Mouse (Mus musculus) intestine, embryonic 16.5 days (tissue): Measurements from ENCODE around the gene Pmepa1. TPM values are rescaled to one million over a fixed set of nuclear protein-coding genes. Genes with fewer than 3 reads are reported as not detected.

Experiments
- ATAC-seq: fragments of 200-750 bp; cut with Nextera tagmentation; 2 replicates; pipeline ENCODE4 v1.8.0; 2017; ENCODE audit warnings: moderate TSS enrichment, moderate library complexity
- H3K27ac ChIP-seq: fragments of 300-500 bp; sonication (generic); 2 replicates; pipeline ENCODE4 v1.5.1; 2014; ENCODE audit warnings: mild to moderate bottlenecking, low read length
- H3K27me3 ChIP-seq: fragments of 300-500 bp; sonication (generic); replicated peaks from 2 replicates; pipeline ENCODE4 v1.6.1; 2014; ENCODE audit warnings: low read length, control low read depth, mixed read lengths; ENCODE audit not compliant: control insufficient read depth, insufficient read depth
- H3K36me3 ChIP-seq: fragments of 300-500 bp; sonication (generic); 2 replicates; pipeline ENCODE4 v1.6.1; 2014; ENCODE audit warnings: low read length, control low read depth; ENCODE audit not compliant: control insufficient read depth, insufficient read depth
- H3K4me1 ChIP-seq: fragments of 300-500 bp; sonication (generic); 2 replicates; pipeline ENCODE4 v1.6.1; 2014; ENCODE audit warnings: low read length, control low read depth, mixed read lengths; ENCODE audit not compliant: control insufficient read depth, insufficient read depth
- H3K4me2 ChIP-seq: fragments of 300-500 bp; sonication (generic); 2 replicates; pipeline ENCODE4 v1.6.1; 2014; ENCODE audit warnings: low read depth, low read length, control low read depth
- H3K4me3 ChIP-seq: fragments of 300-500 bp; sonication (generic); 2 replicates; pipeline ENCODE4 v1.5.1; 2014; ENCODE audit warnings: mild to moderate bottlenecking, low read length
- H3K9ac ChIP-seq: fragments of 300-500 bp; sonication (generic); 2 replicates; pipeline ENCODE4 v1.6.1; 2014; ENCODE audit warnings: low read depth, low read length
- H3K9me3 ChIP-seq: fragments of 300-500 bp; sonication (generic); 2 replicates; pipeline ENCODE4 v1.6.1; 2016; ENCODE audit warnings: low read length, control low read depth; ENCODE audit not compliant: control insufficient read depth
- WGBS: fragments of 180-500 bp; shearing (Covaris S2); extraction: QIAGEN DNeasy Blood & Tissue Kit; methylation state at CpG from one replicate; pipeline ENCODE4 v1.1.7; 2014; 5-methylcytosine and 5-hydroxymethylcytosine counted together
- polyA plus RNA-seq: library from polyadenylated mRNA; unstranded; fragments of >200 nt; fragmentation: Nextera tagmentation; extraction: Ambion mirVana; gene quantifications from 2 replicates; pipeline ENCODE4 v1.2.1, GENCODE M21; 2015

Gene Pmepa1
- 4.4 and 4.6 TPM in 2 replicates for polyA plus RNA-seq

GRCm38 (mm10) chr2:173276409-173276808, at the start of gene Pmepa1:
TSS of gene Pmepa1 (minus strand) at chr2:173276533.
- Histone ChIP-seq H3K4me1 (peaks cover 30% of the 10 kb centered on the region), H3K36me3 (no peaks in the 10 kb centered on the region), H3K9ac (peak within 1 kb of the TSS; percentile 91), H3K9me3 (no peaks in the 10 kb centered on the region), H3K27me3 (no peaks in the 10 kb centered on the region), H3K27ac (peak within 1 kb of the TSS; percentile 74), H3K4me2 (peak within 1 kb of the TSS; percentile 84), H3K4me3 (peak within 1 kb of the TSS; percentile 78)
- peak; percentile 95 for ATAC-seq
- under 1% methylated on average over 41 of the region's 61 CpGs for WGBS

DNA sequence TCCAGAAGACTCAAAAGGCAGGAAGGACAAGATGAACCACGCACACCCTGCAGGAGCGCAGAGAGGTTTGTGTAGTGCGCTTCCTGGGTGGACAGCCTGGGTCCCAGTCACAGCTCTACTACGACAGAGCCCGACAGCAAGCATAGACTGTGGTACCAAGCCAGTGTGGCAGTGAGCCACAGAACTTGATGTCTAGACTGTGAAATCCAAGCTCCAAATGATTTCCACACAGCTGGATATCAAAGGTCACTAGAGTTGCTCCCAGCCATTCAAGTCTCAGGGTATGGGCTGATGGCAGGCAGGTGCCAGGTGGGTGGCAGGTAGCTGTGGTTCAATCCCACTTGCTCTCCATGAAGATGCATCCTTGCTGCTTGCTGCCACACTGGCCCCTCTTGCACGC, 45.4 kb upstream of the Pmepa1 start:
- 95% methylated on average over 6 of the region's 6 CpGs for WGBS

DNA sequence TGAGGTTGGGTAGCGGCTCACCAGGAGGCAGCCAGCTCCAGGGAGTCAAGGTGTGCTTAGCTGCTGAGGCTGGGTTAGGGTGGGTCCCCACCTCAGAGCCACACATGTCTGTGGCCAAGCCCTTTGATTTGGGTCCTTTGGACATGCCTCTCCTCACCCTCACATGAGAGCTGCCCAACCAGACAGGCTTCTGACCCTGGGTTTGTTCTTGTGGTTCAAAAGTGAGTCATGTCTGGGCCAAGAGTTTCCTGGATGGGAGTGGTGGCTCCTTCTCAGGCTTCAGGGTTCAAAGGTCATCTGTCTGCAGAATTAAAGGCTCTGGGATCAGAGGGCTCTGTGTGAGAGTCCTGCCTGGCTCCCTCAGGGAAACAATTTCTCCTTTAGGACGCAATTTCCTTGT, 44.9 kb upstream of the Pmepa1 start:
- no peaks in the 10 kb centered on the region for H3K9me3 ChIP-seq
- H3K4me3 ChIP-seq: no peak overlapping the region
- 82% methylated on average over 2 of the region's 2 CpGs for WGBS
- peak; percentile 89 for ATAC-seq
- no peaks in the 10 kb centered on the region for H3K36me3 ChIP-seq
- no peak overlapping the region for H3K27ac ChIP-seq
- no peak overlapping the region for H3K4me2 ChIP-seq
- H3K9ac ChIP-seq: no peak overlapping the region
- no peaks in the 10 kb centered on the region for H3K27me3 ChIP-seq
- 0 out of 2 replicates have a peak, but pooled peaks cover 3% of the 10 kb centered on the region for H3K4me1 ChIP-seq

More for the DNA sequence above, 45.4 kb upstream of the Pmepa1 start:
- Histone ChIP-seq H3K9ac (no peak overlapping the region), H3K9me3 (no peaks in the 10 kb centered on the region), H3K4me1 (0 out of 2 replicates have a peak, but pooled peaks cover 3% of the 10 kb centered on the region), H3K4me3 (no peak overlapping the region), H3K27ac (no peak overlapping the region), H3K4me2 (no peak overlapping the region), H3K36me3 (no peaks in the 10 kb centered on the region), H3K27me3 (no peaks in the 10 kb centered on the region)
- peak; percentile 54 for ATAC-seq

DNA sequence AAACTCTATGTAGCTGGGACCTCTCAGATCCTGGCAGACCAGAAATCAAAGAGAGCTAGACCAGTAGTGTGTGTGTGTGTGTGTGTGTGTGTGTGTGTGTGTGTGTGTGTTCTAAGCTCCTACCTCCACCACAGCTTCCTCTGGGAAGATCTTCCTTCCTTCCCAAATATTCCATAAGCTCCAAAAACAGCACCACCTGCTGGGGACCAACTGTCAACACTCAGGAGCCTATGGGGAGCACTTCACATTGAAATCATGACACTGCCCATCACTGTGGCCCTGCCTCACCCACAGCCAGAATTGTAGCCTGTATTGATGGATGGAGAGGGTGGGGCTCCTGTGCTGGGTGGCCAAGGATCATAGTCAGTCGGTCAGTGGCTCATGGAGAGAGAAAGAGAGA, 38.0 kb upstream of the Pmepa1 start:
- H3K9ac ChIP-seq: no peak overlapping the region
- H3K27ac ChIP-seq: no peak overlapping the region
- H3K4me1 ChIP-seq: no peaks in the 10 kb centered on the region
- H3K27me3 ChIP-seq: no peaks in the 10 kb centered on the region
- H3K9me3 ChIP-seq: no peaks in the 10 kb centered on the region
- no peak overlapping the region for H3K4me2 ChIP-seq
- no peaks in the 10 kb centered on the region for H3K36me3 ChIP-seq
- H3K4me3 ChIP-seq: no peak overlapping the region
- no peak for ATAC-seq
- WGBS: no CpG with 5 or more reads among the region's 1 CpGs

GRCm38 (mm10) chr2:173308486-173308885, 32.2 kb upstream of the Pmepa1 start:
- no peak for ATAC-seq
- Histone ChIP-seq H3K27ac (no peak overlapping the region), H3K4me3 (no peak overlapping the region), H3K9ac (no peak overlapping the region), H3K4me2 (no peak overlapping the region), H3K27me3 (no peaks in the 10 kb centered on the region), H3K9me3 (no peaks in the 10 kb centered on the region), H3K36me3 (no peaks in the 10 kb centered on the region), H3K4me1 (peaks cover 10% of the 10 kb centered on the region)
- WGBS: 92% methylated on average over 10 of the region's 10 CpGs

- Histone ChIP-seq H3K4me2 (peak overlapping the region; percentile 33), H3K4me3 (no peak overlapping the region), H3K4me1 (peaks cover 10% of the 10 kb centered on the region), H3K36me3 (no peaks in the 10 kb centered on the region), H3K27me3 (no peaks in the 10 kb centered on the region), H3K9ac (no peak overlapping the region), H3K9me3 (no peaks in the 10 kb centered on the region), H3K27ac (no peak overlapping the region)
- ATAC-seq: peak; percentile 10; the same call in 1 of the 2 replicates
- WGBS: 19% methylated on average over 4 of the region's 4 CpGs
These were observed 31.7 kb upstream of the Pmepa1 start for GRCm38 (mm10) chr2:173307984-173308383.

GRCm38 (mm10) chr2:173307561-173307960, 31.2 kb upstream of the Pmepa1 start:
- Histone ChIP-seq H3K36me3 (no peaks in the 10 kb centered on the region), H3K9ac (no peak overlapping the region), H3K27me3 (no peaks in the 10 kb centered on the region), H3K4me3 (no peak overlapping the region), H3K4me2 (peak overlapping the region; percentile 33), H3K27ac (no peak overlapping the region), H3K9me3 (no peaks in the 10 kb centered on the region), H3K4me1 (peaks cover 10% of the 10 kb centered on the region)
- ATAC-seq: peak; percentile 62
- 5% methylated on average over 15 of the region's 18 CpGs for WGBS

DNA sequence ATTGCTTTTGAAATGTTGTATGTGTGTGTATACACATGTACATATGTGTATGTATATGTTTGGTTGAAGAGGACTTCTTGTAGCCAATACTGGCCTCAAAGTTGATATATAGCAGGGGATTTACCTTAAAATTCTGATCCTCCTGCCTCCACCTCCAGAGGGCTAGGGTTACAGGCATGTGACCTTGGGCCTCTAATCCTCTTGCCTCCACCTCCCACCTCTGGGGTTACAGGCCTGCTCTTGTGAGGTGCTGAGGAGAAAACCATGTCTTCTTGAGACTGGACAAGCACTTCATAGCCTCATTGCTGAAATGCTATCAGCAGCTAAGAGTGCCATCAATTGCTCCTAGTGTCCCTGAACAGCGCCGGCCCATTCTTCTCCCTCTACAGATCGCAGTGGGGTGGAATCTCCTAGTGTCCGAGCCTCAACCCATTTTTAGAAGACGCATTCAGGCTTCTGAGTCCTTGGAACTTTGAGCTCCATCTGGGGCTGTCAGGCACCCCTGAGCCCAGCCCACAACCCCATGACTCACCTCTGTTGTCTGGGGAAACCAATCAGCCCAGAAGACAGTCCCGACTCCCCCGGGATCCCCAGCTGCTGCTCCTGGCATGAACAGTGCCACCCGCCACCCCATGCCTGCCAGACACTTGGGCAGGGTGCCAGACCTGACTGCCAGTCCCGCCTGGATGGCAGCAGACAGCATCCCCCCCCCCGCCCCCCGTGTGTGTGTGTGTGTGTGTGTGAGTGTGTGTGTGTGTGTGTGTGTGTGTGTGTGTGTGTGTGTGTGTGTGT, 30.6 kb upstream of the Pmepa1 start:
- H3K36me3 ChIP-seq: no peaks in the 10 kb centered on the region
- H3K9ac ChIP-seq: no peak overlapping the region
- peaks cover 10% of the 10 kb centered on the region for H3K4me1 ChIP-seq
- H3K27me3 ChIP-seq: no peaks in the 10 kb centered on the region
- ATAC-seq: peak; percentile 68
- no peaks in the 10 kb centered on the region for H3K9me3 ChIP-seq
- H3K27ac ChIP-seq: no peak overlapping the region
- 42% methylated on average over 11 of the region's 11 CpGs for WGBS
- no peak overlapping the region for H3K4me3 ChIP-seq
- no peak overlapping the region for H3K4me2 ChIP-seq

- Histone ChIP-seq H3K9me3 (no peaks in the 10 kb centered on the region), H3K27ac (no peak overlapping the region), H3K4me1 (peaks cover 10% of the 10 kb centered on the region), H3K27me3 (no peaks in the 10 kb centered on the region), H3K4me3 (no peak overlapping the region), H3K9ac (no peak overlapping the region), H3K4me2 (no peak overlapping the region), H3K36me3 (no peaks in the 10 kb centered on the region)
- 26% methylated on average over 12 of the region's 12 CpGs for WGBS
- no peak for ATAC-seq
These were observed 28.7 kb upstream of the Pmepa1 start for GRCm38 (mm10) chr2:173305011-173305410.
